Mouse (Mus musculus) regulatory T cell (primary cell): ENCODE data around the gene Bid.
"Not testable (repeated sequence)": the region's sequence is repeated elsewhere in the genome, so short reads cannot be mapped to it uniquely, and the experiment has no call there.

ENCODE experiments used
- in situ Hi-C: fragments of 300-600 bp; cut with MboI, MseI; formaldehyde crosslinking; loops from one replicate; pipeline ENCODE4 v1.15.1; 2025; ENCODE audit warnings: high pct_unique_total_duplicates

Bid gene

DNA sequence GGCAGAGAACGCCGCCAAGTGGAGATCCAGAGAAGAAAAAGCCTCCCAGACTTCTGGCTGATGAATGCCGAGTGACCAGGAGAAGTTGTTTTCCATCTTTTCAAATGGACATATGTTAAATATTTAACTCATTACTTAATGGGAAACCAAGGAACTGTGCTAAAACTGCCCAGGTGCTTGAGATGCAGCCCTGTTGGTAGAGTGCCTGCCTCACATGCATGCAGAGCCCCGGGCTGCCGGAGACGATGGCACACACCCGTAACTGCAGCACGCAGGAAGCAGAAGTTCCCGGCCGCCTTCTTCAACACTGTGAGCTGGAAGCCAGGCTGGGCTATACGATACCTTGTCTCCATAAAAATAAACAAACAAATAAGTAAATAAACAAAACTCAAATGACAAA is 12.7 kb downstream of the Bid start:
- in situ Hi-C loops, result no loop called here

DNA sequence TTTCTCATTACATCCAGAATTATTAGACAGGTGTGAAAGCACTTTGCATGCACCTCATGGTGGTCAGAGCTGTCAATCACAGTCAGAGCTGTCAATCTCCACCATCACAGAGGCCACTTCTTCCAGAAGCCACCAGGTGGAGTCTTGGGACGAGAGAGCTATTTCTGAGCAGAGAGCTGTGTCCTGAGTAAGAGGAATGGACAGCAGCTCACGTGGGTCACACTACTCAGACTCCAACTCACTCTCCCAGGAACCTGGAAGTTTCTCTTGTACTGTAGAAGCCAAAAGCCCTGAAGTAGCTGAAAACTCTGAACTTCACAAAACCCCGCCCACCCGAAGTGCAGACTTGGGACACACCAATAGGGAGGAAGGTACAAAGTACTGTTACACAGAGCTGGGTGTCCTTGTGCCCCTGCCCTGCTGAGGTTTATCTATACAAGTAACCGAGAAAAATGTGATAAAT is 13.2 kb downstream of the Bid start:
- in situ Hi-C loops, result no loop called here

DNA sequence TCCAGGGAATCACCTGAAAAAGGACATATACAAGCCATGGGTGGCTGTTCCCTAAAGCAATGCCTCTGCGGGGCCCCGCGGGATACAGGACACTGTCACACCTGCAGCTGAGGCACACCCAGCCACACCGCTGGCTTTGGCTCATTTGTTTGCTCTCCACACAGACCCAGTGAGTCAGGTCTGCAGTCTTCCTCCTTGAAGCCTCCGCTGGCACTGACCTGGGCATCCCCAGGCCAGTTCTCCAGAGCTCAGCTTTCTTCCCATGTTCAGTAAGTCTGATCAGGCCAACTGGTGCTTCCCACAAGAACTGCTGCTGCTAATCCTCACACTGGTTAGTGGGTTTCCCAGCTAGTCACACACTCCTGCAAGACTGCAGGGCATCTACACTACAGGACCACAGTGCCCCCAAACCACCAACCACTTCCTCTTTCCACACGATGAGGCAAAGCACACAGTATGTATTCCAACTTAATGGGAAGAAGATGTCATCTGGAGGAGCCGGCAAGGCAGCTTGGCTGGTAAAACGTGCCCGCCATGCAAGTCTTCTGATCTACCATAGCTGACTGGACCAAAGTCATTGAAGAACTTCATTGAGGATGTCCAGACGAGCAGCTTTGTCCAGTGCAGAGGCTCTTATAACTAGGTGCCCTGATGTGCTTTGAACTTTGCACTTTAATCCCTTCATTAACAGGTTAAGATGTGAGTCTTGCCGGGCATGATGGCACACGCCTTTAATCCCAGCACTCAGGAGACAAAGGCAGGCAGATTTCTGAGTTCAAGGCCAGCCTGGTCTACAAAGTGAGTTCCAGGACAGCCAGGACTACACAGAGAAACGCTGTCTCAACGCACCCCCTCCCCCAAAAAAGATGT is 14.6 kb downstream of the Bid start:
- in situ Hi-C loops, result no loop called here

GRCm38 (mm10) chr6:120898188-120898833 is 18.3 kb downstream of the Bid start:
- in situ Hi-C loops, result no loop called here

- in situ Hi-C loops, result no loop called here
Observed at GRCm38 (mm10) chr6:120894524-120894923, 22.1 kb downstream of the Bid start.

GRCm38 (mm10) chr6:120894089-120894488 is 22.6 kb downstream of the Bid start:
- in situ Hi-C loops, result no loop called here

GRCm38 (mm10) chr6:120886696-120887095 is 30.0 kb downstream of the Bid start:
- in situ Hi-C loops, result no loop called here

DNA sequence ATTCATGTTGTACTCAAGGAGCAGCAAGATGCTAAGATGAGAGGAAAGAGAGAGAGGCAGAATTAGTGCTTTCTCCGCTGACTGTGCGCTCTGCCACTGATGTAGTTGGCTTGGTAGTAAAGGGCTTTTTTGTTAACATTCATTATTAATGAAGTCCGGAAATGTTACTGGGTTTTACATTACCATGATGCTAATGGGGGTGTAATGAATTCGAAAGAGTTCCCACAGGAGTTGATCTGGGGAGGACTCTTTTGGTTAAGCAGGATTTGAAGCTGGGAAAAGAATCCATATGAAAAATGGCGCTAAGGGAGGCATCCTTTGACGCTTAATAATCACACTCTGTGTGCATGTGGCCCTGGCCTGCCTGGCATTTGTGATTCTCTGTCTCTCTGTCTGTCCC is 32.2 kb downstream of the Bid start:
- in situ Hi-C loops, result no loop called here

- in situ Hi-C loops, result no loop called here
Observed at GRCm38 (mm10) chr6:120879046-120879445, 37.6 kb downstream of the Bid start.

GRCm38 (mm10) chr6:120873874-120874273 is 42.8 kb downstream of the Bid start:
- in situ Hi-C loops, result no loop called here

DNA sequence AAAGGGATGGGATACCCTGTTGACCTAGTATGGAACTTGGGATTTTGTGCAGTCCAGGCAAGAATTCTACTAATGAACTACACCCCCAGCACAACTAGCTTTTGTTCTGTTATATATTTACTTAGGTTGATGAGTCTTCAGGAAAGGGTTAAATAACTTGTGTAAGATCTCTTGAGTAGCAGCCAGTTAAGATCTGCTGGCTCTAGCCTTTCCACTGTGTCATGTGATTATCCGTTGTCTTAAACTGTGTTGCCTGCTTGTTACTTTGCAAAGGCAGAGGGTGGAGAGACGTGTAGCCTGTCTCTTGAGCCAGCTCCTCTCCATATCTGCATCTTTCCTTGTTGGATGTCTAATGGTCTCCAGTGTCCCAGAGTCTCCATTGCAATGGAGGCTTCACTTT is 45.4 kb downstream of the Bid start:
- in situ Hi-C loops, result no loop called here

DNA sequence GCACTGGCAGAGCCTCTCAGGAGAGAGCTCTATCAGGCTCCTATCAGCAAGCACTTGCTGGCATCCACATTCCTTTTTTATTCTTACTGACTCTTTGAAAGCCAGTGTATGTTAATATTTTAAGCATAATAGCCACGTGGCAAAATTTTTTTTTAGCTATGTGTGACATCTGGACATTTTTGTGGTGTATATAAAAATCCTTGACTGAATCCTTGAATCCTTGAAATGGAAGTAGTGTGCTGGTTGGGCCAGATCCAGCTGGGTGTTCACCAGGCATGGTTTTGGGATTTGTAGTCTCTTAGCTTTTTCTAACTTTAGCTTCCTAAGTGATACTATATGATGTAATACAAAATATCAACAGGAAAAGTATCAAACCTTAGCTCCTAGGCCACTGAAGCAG is 47.8 kb downstream of the Bid start:
- in situ Hi-C loops, result no loop called here

DNA sequence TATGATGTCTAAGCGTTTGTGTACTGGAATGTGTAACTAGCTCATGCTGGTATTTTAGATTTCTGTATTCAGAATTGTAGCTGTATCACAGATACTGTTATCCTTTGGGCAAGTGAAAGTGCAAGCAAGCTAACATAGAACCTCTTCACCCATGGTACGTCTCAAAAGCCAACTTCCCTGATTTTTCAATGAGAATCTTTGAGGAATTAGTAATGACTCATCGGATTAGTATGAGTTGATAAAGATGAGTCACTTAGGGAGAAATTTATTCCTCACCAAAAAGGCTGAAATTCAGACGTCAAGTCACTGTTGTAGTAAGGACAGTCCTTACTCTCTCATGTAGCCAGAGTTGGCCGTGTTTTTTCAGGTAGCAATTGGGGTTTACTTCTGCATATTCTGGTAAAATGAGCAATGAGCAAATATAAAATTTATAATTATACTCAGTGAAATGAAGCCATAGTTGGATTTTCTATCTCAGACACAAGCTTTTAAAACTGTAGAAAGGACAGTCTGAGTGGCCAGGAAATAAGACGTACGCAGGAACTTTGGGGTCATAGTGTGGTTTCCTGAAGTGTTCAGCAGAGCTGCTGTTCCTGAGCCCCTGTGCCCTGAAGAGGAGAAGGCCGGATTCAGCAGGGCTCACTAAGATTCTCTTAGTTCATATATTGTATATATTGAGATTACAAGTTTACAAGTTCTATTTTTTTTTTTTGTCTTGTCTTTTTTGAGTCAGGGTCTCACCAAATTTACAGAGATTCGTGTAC is 50.4 kb downstream of the Bid start:
- in situ Hi-C loops, result no loop called here

- in situ Hi-C loops, result no loop called here
Observed at GRCm38 (mm10) chr6:120860079-120860478, 56.6 kb downstream of the Bid start.

DNA sequence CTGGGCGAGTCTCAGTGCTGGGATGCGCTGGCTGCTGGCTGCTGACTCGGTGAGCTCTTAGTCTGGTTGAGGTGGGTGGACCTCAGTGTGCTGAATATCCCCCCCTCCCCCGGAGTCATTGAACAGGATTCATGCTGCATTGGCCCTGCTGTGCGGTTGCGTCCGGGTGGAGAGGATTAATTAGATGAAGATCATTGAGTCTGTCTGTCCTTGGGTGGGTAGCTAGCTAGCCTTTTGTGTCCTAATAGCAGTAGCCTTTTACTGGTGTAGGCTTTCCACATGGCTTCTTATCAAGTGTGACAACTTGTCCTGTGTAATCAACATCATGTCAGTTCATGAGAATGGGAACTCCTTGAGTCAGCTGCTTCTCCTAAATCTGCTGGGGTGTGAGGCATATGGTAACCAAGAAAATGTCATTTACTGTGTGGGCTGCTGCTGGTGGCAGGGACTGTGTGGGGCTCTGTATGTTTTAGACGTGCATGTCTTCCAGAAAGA is 58.4 kb downstream of the Bid start:
- in situ Hi-C loops, result no loop called here

DNA sequence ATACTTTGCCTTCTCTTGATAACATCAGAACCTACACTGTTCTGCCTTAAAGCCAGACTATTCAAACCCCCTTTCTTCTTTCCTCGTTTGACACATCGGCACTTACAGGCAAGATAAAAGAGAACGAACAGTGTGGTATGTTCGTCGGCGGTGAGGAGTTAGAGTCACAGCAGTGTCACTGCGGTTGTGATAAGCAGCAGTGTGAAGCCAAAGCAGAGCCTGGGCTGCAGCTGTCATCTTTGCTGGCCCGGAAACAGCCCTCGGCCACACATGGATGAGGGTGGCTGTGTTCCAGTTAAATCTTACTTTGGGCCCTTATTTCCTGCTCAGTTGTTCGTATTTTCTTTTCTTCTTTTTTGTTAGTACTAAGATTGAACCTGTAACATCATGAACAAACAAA is 62.2 kb downstream of the Bid start:
- in situ Hi-C loops, result no loop called here

DNA sequence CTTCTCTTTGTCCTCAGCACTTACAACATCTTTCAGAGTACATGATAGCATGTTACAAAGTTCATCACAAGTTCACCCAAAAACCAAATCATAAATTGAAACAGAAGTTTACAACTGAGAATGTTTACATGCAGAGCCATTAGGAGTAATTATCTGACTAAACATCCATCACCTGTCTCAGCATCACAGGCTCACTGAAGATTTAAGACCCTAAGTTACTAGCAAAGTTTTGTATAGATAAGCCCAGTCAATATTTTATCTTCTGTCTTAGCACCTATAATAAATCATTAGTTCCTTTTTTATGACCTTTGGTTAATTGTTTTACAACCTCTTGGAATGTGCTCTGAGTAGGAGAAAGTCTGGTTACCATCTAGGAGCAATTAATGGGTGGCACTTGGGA is 65.9 kb downstream of the Bid start:
- in situ Hi-C loops, result not testable (repeated sequence)
